Mouse (Mus musculus) cortical plate, adult 2 months (tissue): ENCODE measurements around the gene Kcnk6.

Experiments used
- CTCF ChIP-seq: fragments of 200-500 bp; IDR thresholded peaks from 2 replicates; pipeline ENCODE4 v1.5.1; 2011; ENCODE audit warnings: mild to moderate bottlenecking, control low read depth, low read length; ENCODE audit not compliant: insufficient read depth; ENCODE audit errors: extremely low read depth
- POLR2A ChIP-seq: fragments of 200-500 bp; IDR thresholded peaks from 2 replicates; pipeline ENCODE4 v1.6.1; 2011; ENCODE audit warnings: mild to moderate bottlenecking, low read length, control low read depth; ENCODE audit not compliant: insufficient read depth; ENCODE audit errors: extremely low read depth

DNA sequence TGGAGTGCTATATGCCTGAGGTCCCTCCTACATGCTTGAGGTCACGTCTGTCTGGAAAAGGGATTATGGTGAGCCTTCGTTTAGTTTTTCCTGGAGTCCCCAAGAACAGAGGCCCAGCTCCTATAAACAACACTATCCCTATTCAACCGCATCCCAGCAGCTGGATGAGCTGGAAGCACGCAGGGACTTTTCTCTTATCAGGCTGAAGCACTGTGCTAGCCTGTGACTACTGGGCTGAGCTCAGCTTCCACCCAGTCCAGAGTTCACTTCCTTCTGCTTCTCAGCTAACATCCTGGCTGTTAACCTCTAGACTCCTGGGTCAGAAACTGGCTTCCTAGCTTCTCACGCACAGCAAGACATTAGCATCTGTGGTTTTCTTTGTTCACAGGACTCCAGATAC, 21.5 kb upstream of the Kcnk6 start:
- TF ChIP-seq POLR2A (no peak), CTCF (no peak)
